ENCODE assay signal across 8 mouse cellular contexts in the genomic region with DNA sequence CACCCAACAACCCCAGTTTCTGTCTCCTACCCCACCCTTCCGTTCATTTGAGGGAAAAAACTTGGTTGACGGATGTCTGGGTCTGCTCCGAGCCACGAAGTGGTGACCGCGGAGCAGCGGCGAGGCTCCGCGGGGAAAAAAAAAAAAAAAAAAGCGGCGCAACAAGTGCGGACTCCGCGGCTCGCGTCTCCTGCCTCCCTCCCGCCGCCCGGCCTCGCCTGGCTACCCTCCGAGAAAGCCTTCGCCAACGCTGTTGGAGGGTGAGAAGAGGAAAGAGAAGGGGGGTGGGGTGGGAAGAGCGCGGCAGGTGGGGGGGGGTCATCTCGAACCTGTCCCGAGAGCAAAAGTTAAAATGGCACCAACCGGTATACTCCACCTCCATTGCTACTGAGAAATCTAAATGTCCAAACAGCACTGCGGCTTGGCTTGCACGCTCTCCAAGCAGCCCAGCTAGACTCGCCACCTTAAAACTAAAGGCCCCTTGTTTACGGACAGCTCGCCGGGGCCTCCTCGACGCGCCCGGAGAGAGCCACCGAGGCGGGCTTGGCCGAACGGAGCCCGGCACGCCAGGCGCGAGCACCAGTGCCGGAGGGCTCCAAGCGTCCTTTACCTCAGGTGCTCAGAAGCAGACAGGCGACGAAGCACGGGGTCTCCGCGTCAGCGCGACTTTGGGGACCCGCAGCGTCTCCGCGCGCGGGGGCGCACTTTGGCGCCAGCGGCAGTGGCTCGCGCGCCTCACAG. TPM values are rescaled to one million over a fixed set of nuclear protein-coding genes. Genes with fewer than 3 reads are reported as not detected.
DNase-seq lines count a peak whose midpoint lies in the region; ATAC-seq lines count a peak whose summit lies in the region.

No protein-coding gene starts in this region.

- ATAC-seq in hindbrain, embryonic 15.5 days (ENCODE audit: low FRiP score, low read depth), result no peak
- ATAC-seq in stomach, embryonic 16.5 days (ENCODE audit: insufficient read depth, low FRiP score), result no peak

- peak; percentile 31 to 55 for DNase-seq in adrenal gland, adult (ENCODE audit: inconsistent age in 2 of 2, low spot score in 1 of 2)
- DNase-seq in adrenal gland, postnatal 4 days (ENCODE audit: low spot score in 2 of 2), result no peak
- peak; percentile 4 for DNase-seq in urinary bladder, postnatal 14 days (ENCODE audit: low spot score)
- DNase-seq in urinary bladder, adult 2 months (ENCODE audit: low spot score), result no peak
- peak; percentile 1 for DNase-seq in lung, postnatal 10 days
- no peak for DNase-seq in spleen, postnatal 14 days (ENCODE audit: low spot score in 2 of 2)

- H3K4me3 ChIP-seq in hindbrain, embryonic 15.5 days, result peak overlapping the region; percentile 57
- peak overlapping the region; percentile 54 for H3K4me3 ChIP-seq in stomach, embryonic 16.5 days (replicated peaks; ENCODE audit: low read length)

- no peaks in the 10 kb centered on the region for H3K9me3 ChIP-seq in hindbrain, embryonic 15.5 days
- no peaks in the 10 kb centered on the region for H3K9me3 ChIP-seq in stomach, embryonic 16.5 days (replicated peaks; ENCODE audit: control insufficient read depth, low read length)

- WGBS in hindbrain, embryonic 15.5 days, result 25% methylated on average over 66 of the region's 68 CpGs
- WGBS in stomach, embryonic 16.5 days, result 18% methylated on average over 66 of the region's 68 CpGs

- no peaks in the 10 kb centered on the region for H3K36me3 ChIP-seq in hindbrain, embryonic 15.5 days
- no peaks in the 10 kb centered on the region for H3K36me3 ChIP-seq in stomach, embryonic 16.5 days (ENCODE audit: control insufficient read depth, insufficient read depth, low read length)

- no peak overlapping the region for H3K27ac ChIP-seq in hindbrain, embryonic 15.5 days (replicated peaks)
- H3K27ac ChIP-seq in stomach, embryonic 16.5 days (ENCODE audit: low read length), result no peak overlapping the region

- H3K9ac ChIP-seq in hindbrain, embryonic 15.5 days, result peak overlapping the region; percentile 27; the same call in 1 of the 2 replicates
- H3K9ac ChIP-seq in stomach, embryonic 16.5 days (ENCODE audit: low read length), result no peak overlapping the region

- peaks cover 9% of the 10 kb centered on the region for H3K4me1 ChIP-seq in hindbrain, embryonic 15.5 days (replicated peaks)
- 0 out of 2 replicates have a peak, but pooled peaks cover 3% of the 10 kb centered on the region for H3K4me1 ChIP-seq in stomach, embryonic 16.5 days (ENCODE audit: control insufficient read depth, insufficient read depth, low read length)

- peak overlapping the region; percentile 81 for H3K4me2 ChIP-seq in hindbrain, embryonic 15.5 days
- peak overlapping the region; percentile 67 for H3K4me2 ChIP-seq in stomach, embryonic 16.5 days (ENCODE audit: low read depth, low read length)

- peaks cover 29% of the 10 kb centered on the region for H3K27me3 ChIP-seq in hindbrain, embryonic 15.5 days
- peaks cover 45% of the 10 kb centered on the region for H3K27me3 ChIP-seq in stomach, embryonic 16.5 days (ENCODE audit: control insufficient read depth, insufficient read depth, low read length)

RNA-seq across cellular contexts. Expression of gene Cited1, which starts 1.7 kb away (rescaled TPM):
- 1 to 10 TPM; 5.2 to 5.6 TPM for total RNA-seq in adrenal gland, postnatal 4 days (2021)
- polyA plus RNA-seq in urinary bladder, adult 2 months (2012; rRNA removed), result 0.45 and 0.46 TPM in 2 replicates
- polyA plus RNA-seq in hindbrain, embryonic 15.5 days (2015; fragmentation: Nextera tagmentation; extraction: Ambion mirVana), result 14.0 and 16.7 TPM in 2 replicates
- polyA plus RNA-seq in stomach, embryonic 16.5 days (2015; fragmentation: Nextera tagmentation; extraction: Ambion mirVana), result 5.6 and 8.9 TPM in 2 replicates

Comparison
In these comparisons a context has a peak if more than half of its experiments do, and no peak if none do; other contexts are left out.
1. DNase-seq: peak in adrenal gland, adult (2 of 2), urinary bladder, postnatal 14 days (single experiment) and lung, postnatal 10 days (single experiment); none in adrenal gland, postnatal 4 days (0 of 2), urinary bladder, adult 2 months (single experiment) and spleen, postnatal 14 days (0 of 2).